Mouse (Mus musculus) hindbrain, embryonic 16.5 days (tissue): ENCODE results near the gene Zbtb32. TPM values are rescaled to one million over a fixed set of nuclear protein-coding genes. Genes with fewer than 3 reads are reported as not detected.
A peak's percentile ranks its signal among the peaks of the same experiment; 100 is the strongest.

Experiments used
- ATAC-seq: fragments of 200-750 bp; cut with Nextera tagmentation; 2 replicates; pipeline ENCODE4 v1.8.0; 2017; ENCODE audit warnings: moderate TSS enrichment, moderate library complexity
- H3K27ac ChIP-seq: fragments of 300-500 bp; sonication (generic); 2 replicates; pipeline ENCODE4 v1.5.1; 2014; ENCODE audit warnings: low read depth, mild to moderate bottlenecking, control low read depth, low read length, moderate library complexity
- H3K27me3 ChIP-seq: fragments of 300-500 bp; sonication (generic); replicated peaks from 2 replicates; pipeline ENCODE4 v1.6.1; 2014; ENCODE audit warnings: low read length; ENCODE audit not compliant: control insufficient read depth, insufficient read depth
- H3K36me3 ChIP-seq: fragments of 300-500 bp; sonication (generic); 2 replicates; pipeline ENCODE4 v1.6.1; 2014; ENCODE audit warnings: mild to moderate bottlenecking, low read length, moderate library complexity, mixed read lengths; ENCODE audit not compliant: control insufficient read depth, insufficient read depth
- H3K4me1 ChIP-seq: fragments of 300-500 bp; sonication (generic); 2 replicates; pipeline ENCODE4 v1.6.1; 2014; ENCODE audit warnings: low read depth, low read length; ENCODE audit not compliant: control insufficient read depth, insufficient read depth
- H3K4me2 ChIP-seq: fragments of 300-500 bp; sonication (generic); 2 replicates; pipeline ENCODE4 v1.6.1; 2014; ENCODE audit warnings: mild to moderate bottlenecking, low read length, control low read depth, moderate library complexity
- H3K4me3 ChIP-seq: fragments of 300-500 bp; sonication (generic); 2 replicates; pipeline ENCODE4 v1.5.1; 2014; ENCODE audit warnings: mild to moderate bottlenecking, low read length, control low read depth, moderate library complexity
- H3K9ac ChIP-seq: fragments of 300-500 bp; sonication (generic); 2 replicates; pipeline ENCODE4 v1.6.1; 2014; ENCODE audit warnings: low read depth, mild to moderate bottlenecking, control low read depth, low read length, moderate library complexity
- H3K9me3 ChIP-seq: fragments of 300-500 bp; sonication (generic); 2 replicates; pipeline ENCODE4 v1.6.1; 2014; ENCODE audit warnings: mild to moderate bottlenecking, low read length, moderate library complexity; ENCODE audit not compliant: control insufficient read depth
- WGBS: fragments of 180-500 bp; shearing (Covaris S2); extraction: QIAGEN DNeasy Blood & Tissue Kit; methylation state at CpG from one replicate; pipeline ENCODE4 v1.1.7; 2014; 5-methylcytosine and 5-hydroxymethylcytosine counted together
- polyA plus RNA-seq: library from polyadenylated mRNA; unstranded; fragments of >200 nt; fragmentation: Nextera tagmentation; extraction: Ambion mirVana; gene quantifications from 2 replicates; pipeline ENCODE4 v1.2.1, GENCODE M21; 2015

The Zbtb32 gene
- polyA plus RNA-seq, 1 experiment from 2014 or later, result 0.21 TPM

GRCm38 (mm10) chr7:30563117-30563905 lies 35.4 kb downstream of the Zbtb32 start, which contains the start of the genes U2af1l4, Gm49396 and Psenen:
TSS of gene U2af1l4 (plus strand) at chr7:30563301.
TSS of gene Gm49396 (plus strand) at chr7:30563344.
TSS of gene Psenen (minus strand) at chr7:30563627.
- Histone ChIP-seq H3K27ac (peak within 1 kb of the TSS; percentile 93), H3K4me1 (peaks cover 22% of the 10 kb centered on the region), H3K4me3 (peak within 1 kb of the TSS; percentile 82), H3K9me3 (no peaks in the 10 kb centered on the region), H3K4me2 (peak within 1 kb of the TSS; percentile 89), H3K27me3 (no peaks in the 10 kb centered on the region), H3K9ac (peak within 1 kb of the TSS; percentile 83), H3K36me3 (peaks cover 13% of the 10 kb centered on the region)
- peak; percentile 84 for ATAC-seq
- WGBS, result under 1% methylated on average over 45 of the region's 45 CpGs

- ATAC-seq, result no peak
- H3K36me3 ChIP-seq, result peaks cover 9% of the 10 kb centered on the region
Measured at GRCm38 (mm10) chr7:30562526-30563116, 36.1 kb downstream of the Zbtb32 start.

GRCm38 (mm10) chr7:30560296-30560695 lies 38.4 kb downstream of the Zbtb32 start:
- Histone ChIP-seq H3K27me3 (no peaks in the 10 kb centered on the region), H3K9ac (no peak overlapping the region), H3K4me3 (no peak overlapping the region), H3K36me3 (peaks cover 19% of the 10 kb centered on the region), H3K4me2 (no peak overlapping the region; the same call in 1 of the 2 replicates), H3K4me1 (peaks cover 25% of the 10 kb centered on the region), H3K27ac (no peak overlapping the region), H3K9me3 (no peaks in the 10 kb centered on the region)
- no peak for ATAC-seq
- 48% methylated on average over 2 of the region's 2 CpGs for WGBS

More at GRCm38 (mm10) chr7:30562526-30563116, 36.1 kb downstream of the Zbtb32 start:
- H3K27ac ChIP-seq, result peak overlapping the region; percentile 71
- H3K4me2 ChIP-seq, result peak overlapping the region; percentile 89
- 1% methylated on average over 27 of the region's 27 CpGs for WGBS
- no peaks in the 10 kb centered on the region for H3K27me3 ChIP-seq
- H3K9me3 ChIP-seq, result no peaks in the 10 kb centered on the region
- H3K9ac ChIP-seq, result peak overlapping the region; percentile 69
- H3K4me3 ChIP-seq, result peak overlapping the region; percentile 82
- peaks cover 25% of the 10 kb centered on the region for H3K4me1 ChIP-seq

GRCm38 (mm10) chr7:30559443-30559954 lies 39.2 kb downstream of the Zbtb32 start, which contains the start of gene Lin37:
TSS of gene Lin37 (minus strand) at chr7:30559838.
- Histone ChIP-seq H3K4me3 (peak within 1 kb of the TSS; percentile 62), H3K27me3 (no peaks in the 10 kb centered on the region), H3K4me2 (peak within 1 kb of the TSS; percentile 99), H3K36me3 (peaks cover 23% of the 10 kb centered on the region), H3K9ac (peak within 1 kb of the TSS; percentile 74), H3K4me1 (peaks cover 25% of the 10 kb centered on the region), H3K9me3 (no peaks in the 10 kb centered on the region), H3K27ac (peak within 1 kb of the TSS; percentile 64)
- under 1% methylated on average over 20 of the region's 20 CpGs for WGBS
- ATAC-seq, result peak; percentile 90

GRCm38 (mm10) chr7:30558656-30559442 lies 39.9 kb downstream of the Zbtb32 start:
- H3K27ac ChIP-seq, result peak overlapping the region; percentile 64
- H3K4me3 ChIP-seq, result peak overlapping the region; percentile 62
- peaks cover 20% of the 10 kb centered on the region for H3K4me1 ChIP-seq
- peak overlapping the region; percentile 74 for H3K9ac ChIP-seq
- H3K36me3 ChIP-seq, result peaks cover 23% of the 10 kb centered on the region
- ATAC-seq, result peak; percentile 0; the same call in 1 of the 2 replicates
- H3K4me2 ChIP-seq, result peak overlapping the region; percentile 99
- H3K27me3 ChIP-seq, result no peaks in the 10 kb centered on the region
- no peaks in the 10 kb centered on the region for H3K9me3 ChIP-seq
- WGBS, result 16% methylated on average over 12 of the region's 12 CpGs

- no peak for ATAC-seq
- no peak overlapping the region for H3K9ac ChIP-seq
- peaks cover 23% of the 10 kb centered on the region for H3K36me3 ChIP-seq
- H3K9me3 ChIP-seq, result no peaks in the 10 kb centered on the region
- H3K27me3 ChIP-seq, result no peaks in the 10 kb centered on the region
- 89% methylated on average over 13 of the region's 13 CpGs for WGBS
- H3K4me1 ChIP-seq, result peaks cover 26% of the 10 kb centered on the region
- H3K4me3 ChIP-seq, result no peak overlapping the region; the same call in 1 of the 2 replicates
- H3K4me2 ChIP-seq, result peak overlapping the region; percentile 99
- no peak overlapping the region for H3K27ac ChIP-seq
Measured at GRCm38 (mm10) chr7:30557901-30558514, 40.7 kb downstream of the Zbtb32 start.

GRCm38 (mm10) chr7:30556894-30557536 lies 41.7 kb downstream of the Zbtb32 start:
- Histone ChIP-seq H3K9me3 (no peaks in the 10 kb centered on the region), H3K4me3 (no peak overlapping the region), H3K4me1 (peaks cover 31% of the 10 kb centered on the region), H3K27ac (no peak overlapping the region), H3K4me2 (no peak overlapping the region), H3K36me3 (peaks cover 23% of the 10 kb centered on the region), H3K27me3 (no peaks in the 10 kb centered on the region), H3K9ac (no peak overlapping the region)
- ATAC-seq, result no peak
- 94% methylated on average over 18 of the region's 18 CpGs for WGBS
